Mouse (Mus musculus): Measurements from ENCODE around the gene C1qtnf7.

DNA sequence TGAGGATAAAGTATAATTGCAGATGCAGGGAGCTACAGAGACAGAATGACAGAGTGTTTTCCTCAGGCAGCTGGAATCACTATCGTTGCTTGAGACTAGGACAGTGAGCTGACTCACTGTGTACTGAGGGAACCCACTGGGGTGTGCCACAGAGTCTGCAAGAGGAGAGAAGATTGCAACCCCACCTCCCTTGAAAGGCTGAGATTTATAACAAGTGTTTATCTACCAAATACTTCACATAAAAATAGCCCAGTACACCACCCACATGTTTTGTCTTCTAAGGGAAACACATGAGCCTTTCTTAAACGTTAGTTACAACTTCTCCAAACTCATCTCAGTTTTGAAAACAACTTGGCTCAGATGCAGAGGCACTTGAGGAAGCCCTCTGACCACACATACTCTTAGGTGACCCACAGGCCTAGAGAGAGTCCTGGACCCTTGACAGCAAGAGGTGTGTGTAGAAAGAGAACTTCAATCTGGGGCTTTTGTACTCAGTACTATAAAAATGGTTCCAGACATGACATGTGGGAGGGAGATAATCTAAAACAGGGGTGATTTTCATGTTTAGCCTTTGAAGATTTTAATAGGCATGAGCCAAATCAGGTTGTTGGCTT lies 46.4 kb downstream of the C1qtnf7 start:
- TF ChIP-seq POLR2A (IDR thresholded peaks at IDR 0.05; ENCODE audit: control insufficient read depth in 1 of 2, insufficient read depth in 1 of 2, low read depth in 1 of 2, low read length in 2 of 2, poor library complexity in 1 of 2) (no peak), MAFK (IDR thresholded peaks at IDR 0.05; ENCODE audit: borderline replicate concordance, low read depth, low read length) (no peak), EP300 (IDR thresholded peaks at IDR 0.05; ENCODE audit: low read depth in 1 of 2, low read length in 2 of 2) (no peak)

Data from MEL (cell line).